Mouse (Mus musculus) midbrain, embryonic 13.5 days (tissue): ENCODE data around the gene Fam98b. TPM values are rescaled to one million over a fixed set of nuclear protein-coding genes. Genes with fewer than 3 reads are reported as not detected.

ENCODE experiments used
- ATAC-seq: fragments of 200-750 bp; cut with Nextera tagmentation; 2 replicates; pipeline ENCODE4 v1.8.0; 2017; ENCODE audit warnings: mild to moderate bottlenecking, moderate TSS enrichment, moderate library complexity
- H3K27ac ChIP-seq: fragments of 300-500 bp; sonication (generic); 2 replicates; pipeline ENCODE4 v1.5.1; 2015; ENCODE audit warnings: inconsistent platforms, mild to moderate bottlenecking, moderate library complexity
- H3K27me3 ChIP-seq: fragments of 300-500 bp; sonication (generic); 2 replicates; pipeline ENCODE4 v1.6.1; 2015; ENCODE audit warnings: mild to moderate bottlenecking, inconsistent platforms
- H3K36me3 ChIP-seq: fragments of 300-500 bp; sonication (generic); 2 replicates; pipeline ENCODE4 v1.6.1; 2015; ENCODE audit warnings: mild to moderate bottlenecking, inconsistent platforms
- H3K4me1 ChIP-seq: fragments of 300-500 bp; sonication (generic); replicated peaks from 2 replicates; pipeline ENCODE4 v1.6.1; 2015; ENCODE audit warnings: inconsistent platforms
- H3K4me2 ChIP-seq: fragments of 300-500 bp; sonication (generic); replicated peaks from 2 replicates; pipeline ENCODE4 v1.6.1; 2015; ENCODE audit warnings: moderate library complexity, mild to moderate bottlenecking, inconsistent platforms
- H3K4me3 ChIP-seq: fragments of 300-500 bp; sonication (generic); replicated peaks from 2 replicates; pipeline ENCODE4 v1.5.1; 2015; ENCODE audit warnings: mild to moderate bottlenecking, inconsistent platforms
- H3K9ac ChIP-seq: fragments of 300-500 bp; sonication (generic); replicated peaks from 2 replicates; pipeline ENCODE4 v1.6.1; 2015; ENCODE audit warnings: mild to moderate bottlenecking, inconsistent platforms
- H3K9me3 ChIP-seq: fragments of 300-500 bp; sonication (generic); 2 replicates; pipeline ENCODE4 v1.6.1; 2016; ENCODE audit warnings: mild to moderate bottlenecking, inconsistent platforms
- WGBS: fragments of 180-500 bp; shearing (Covaris S2); methylation state at CpG from one replicate; pipeline ENCODE4 v1.1.7; 2015; 5-methylcytosine and 5-hydroxymethylcytosine counted together
- polyA plus RNA-seq: library from polyadenylated mRNA; unstranded; fragments of >200 nt; fragmentation: Nextera tagmentation; extraction: Ambion mirVana; gene quantifications from 2 replicates; pipeline ENCODE4 v1.2.1, GENCODE M21; 2015

Fam98b gene
- polyA plus RNA-seq = 21.3 and 21.6 TPM in 2 replicates

- WGBS = 0% methylated on average over 30 of the region's 33 CpGs
- peak within 1 kb of the TSS; percentile 92 for H3K4me3 ChIP-seq
- no peaks in the 10 kb centered on the region for H3K9me3 ChIP-seq
- peak within 1 kb of the TSS; percentile 90 for H3K9ac ChIP-seq
- peak within 1 kb of the TSS; percentile 93 for H3K27ac ChIP-seq
- ATAC-seq = peak; percentile 97
- H3K4me1 ChIP-seq = peaks cover 22% of the 10 kb centered on the region
- H3K36me3 ChIP-seq = no peaks in the 10 kb centered on the region
- peak within 1 kb of the TSS; percentile 83 for H3K4me2 ChIP-seq
- no peaks in the 10 kb centered on the region for H3K27me3 ChIP-seq
Observed at GRCm38 (mm10) chr2:117249255-117250000, at the start of gene Fam98b. Gene Fam98b (plus strand): TSS chr2:117249739.

DNA sequence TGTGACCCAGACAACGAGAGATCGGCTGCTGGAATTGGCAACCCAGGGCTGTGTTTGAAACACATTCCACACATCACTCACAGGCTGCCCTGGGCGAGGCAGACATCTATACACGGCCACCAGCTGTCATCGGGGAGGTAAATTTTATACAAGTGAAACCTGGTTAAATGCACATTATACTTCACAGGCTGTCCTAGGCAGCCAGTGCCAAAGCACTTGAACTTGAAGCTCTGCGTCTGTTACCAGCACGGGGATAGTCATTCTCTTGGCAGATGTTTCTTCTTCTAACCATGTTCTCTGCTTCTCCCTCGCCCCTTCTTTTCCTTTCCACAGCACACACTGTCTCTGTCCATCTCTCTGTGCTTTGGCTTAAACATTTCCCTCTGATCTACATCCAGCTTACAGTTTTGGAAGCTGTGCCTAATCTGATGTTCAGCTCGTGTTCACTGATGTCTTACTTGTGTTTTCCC is 48.6 kb upstream of the Fam98b start:
- ATAC-seq = peak; percentile 66; the same call in 1 of the 2 replicates
- Histone ChIP-seq H3K4me1 (peaks cover 19% of the 10 kb centered on the region), H3K9ac (no peak overlapping the region)

GRCm38 (mm10) chr2:117203350-117203749 is 46.2 kb upstream of the Fam98b start:
- H3K36me3 ChIP-seq = no peaks in the 10 kb centered on the region
- H3K9me3 ChIP-seq = no peaks in the 10 kb centered on the region
- no peak overlapping the region for H3K4me2 ChIP-seq
- no peak overlapping the region for H3K9ac ChIP-seq
- H3K27me3 ChIP-seq = no peaks in the 10 kb centered on the region
- no peak overlapping the region for H3K4me3 ChIP-seq
- 81% methylated on average over 5 of the region's 5 CpGs for WGBS
- no peak overlapping the region for H3K27ac ChIP-seq
- peaks cover 19% of the 10 kb centered on the region for H3K4me1 ChIP-seq
- no peak for ATAC-seq

More for the DNA sequence above, 48.6 kb upstream of the Fam98b start:
- no peak overlapping the region for H3K27ac ChIP-seq
- 30% methylated on average over 9 of the region's 9 CpGs for WGBS
- H3K4me2 ChIP-seq = no peak overlapping the region
- H3K36me3 ChIP-seq = no peaks in the 10 kb centered on the region
- H3K27me3 ChIP-seq = no peaks in the 10 kb centered on the region
- no peaks in the 10 kb centered on the region for H3K9me3 ChIP-seq
- no peak overlapping the region for H3K4me3 ChIP-seq

- Histone ChIP-seq H3K4me2 (no peak overlapping the region), H3K9ac (no peak overlapping the region), H3K9me3 (no peaks in the 10 kb centered on the region), H3K27me3 (no peaks in the 10 kb centered on the region), H3K27ac (no peak overlapping the region), H3K4me3 (no peak overlapping the region), H3K4me1 (peaks cover 19% of the 10 kb centered on the region), H3K36me3 (no peaks in the 10 kb centered on the region)
- ATAC-seq = no peak
- whole genome bisulfite sequencing = 68% methylated on average over 3 of the region's 3 CpGs
Observed at GRCm38 (mm10) chr2:117204534-117204933, 45.0 kb upstream of the Fam98b start.

- no peaks in the 10 kb centered on the region for H3K36me3 ChIP-seq
- peaks cover 17% of the 10 kb centered on the region for H3K4me1 ChIP-seq
- no peaks in the 10 kb centered on the region for H3K9me3 ChIP-seq
- H3K4me3 ChIP-seq = no peak overlapping the region
- H3K27ac ChIP-seq = no peak overlapping the region
- no peak for ATAC-seq
- WGBS = 81% methylated on average over 6 of the region's 6 CpGs
- H3K27me3 ChIP-seq = no peaks in the 10 kb centered on the region
- H3K4me2 ChIP-seq = no peak overlapping the region
- no peak overlapping the region for H3K9ac ChIP-seq
Observed at GRCm38 (mm10) chr2:117205066-117205465, 44.5 kb upstream of the Fam98b start.

DNA sequence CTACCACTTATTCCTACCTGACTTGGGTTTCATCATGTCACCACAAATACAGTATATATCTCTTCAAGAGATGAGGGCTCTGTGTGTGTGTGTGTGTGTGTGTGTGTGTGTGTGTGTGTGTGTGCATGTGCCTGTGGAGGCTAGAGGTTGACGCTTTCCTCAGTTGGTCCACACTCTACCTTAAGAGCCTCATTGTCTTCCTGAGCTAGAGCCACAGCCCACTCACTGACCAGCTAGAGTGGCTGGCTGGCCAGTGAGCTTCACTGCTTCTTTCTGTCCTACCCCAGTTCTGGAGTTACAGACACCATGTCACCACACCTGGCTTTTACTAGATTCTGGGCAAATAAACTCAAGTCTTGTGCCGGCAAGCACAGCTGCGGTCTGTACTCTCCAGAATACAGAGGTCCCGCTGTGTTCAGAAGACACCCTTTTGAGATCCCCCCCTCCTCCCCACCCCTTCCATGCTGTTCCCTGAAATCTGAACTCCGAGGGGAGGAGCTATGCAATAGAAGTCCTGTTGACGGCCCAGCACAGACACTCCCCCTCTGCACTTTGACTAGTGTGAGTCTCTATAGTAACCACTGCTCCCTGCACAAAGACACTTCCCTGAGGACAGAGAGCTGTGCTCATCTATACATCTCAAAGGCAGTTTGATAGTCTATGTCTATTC is 39.0 kb upstream of the Fam98b start:
- 0 out of 2 replicates have a peak overlapping the region, but pooled peaks have one; percentile 36 for H3K9ac ChIP-seq

GRCm38 (mm10) chr2:117216152-117216551 is 33.4 kb upstream of the Fam98b start:
- no peak overlapping the region for H3K27ac ChIP-seq
- WGBS = 66% methylated on average over 2 of the region's 2 CpGs
- H3K9me3 ChIP-seq = no peaks in the 10 kb centered on the region
- no peaks in the 10 kb centered on the region; the same call in 1 of the 2 replicates for H3K27me3 ChIP-seq
- H3K36me3 ChIP-seq = no peaks in the 10 kb centered on the region
- no peak overlapping the region for H3K9ac ChIP-seq
- no peak overlapping the region for H3K4me3 ChIP-seq
- no peak for ATAC-seq
- no peak overlapping the region for H3K4me2 ChIP-seq
- peaks cover 10% of the 10 kb centered on the region; the same call in 1 of the 2 replicates for H3K4me1 ChIP-seq

More for the DNA sequence above, 39.0 kb upstream of the Fam98b start:
- peaks cover 12% of the 10 kb centered on the region for H3K4me1 ChIP-seq
- no peaks in the 10 kb centered on the region for H3K36me3 ChIP-seq
- peak overlapping the region; percentile 34 for H3K4me2 ChIP-seq
- no peaks in the 10 kb centered on the region for H3K27me3 ChIP-seq
- peak; percentile 98 for ATAC-seq
- no peak overlapping the region for H3K27ac ChIP-seq
- 3% methylated on average over 6 of the region's 6 CpGs for WGBS
- H3K4me3 ChIP-seq = no peak overlapping the region
- H3K9me3 ChIP-seq = no peaks in the 10 kb centered on the region

- Histone ChIP-seq H3K4me3 (no peak overlapping the region), H3K36me3 (no peaks in the 10 kb centered on the region), H3K27ac (no peak overlapping the region), H3K27me3 (no peaks in the 10 kb centered on the region; the same call in 1 of the 2 replicates), H3K4me2 (peak overlapping the region; percentile 20), H3K9me3 (no peaks in the 10 kb centered on the region), H3K4me1 (peaks cover 8% of the 10 kb centered on the region; the same call in 1 of the 2 replicates), H3K9ac (no peak overlapping the region)
- 6% methylated on average over 15 of the region's 15 CpGs for WGBS
- ATAC-seq = peak; percentile 69; the same call in 1 of the 2 replicates
Observed at GRCm38 (mm10) chr2:117217695-117218216, 31.8 kb upstream of the Fam98b start.

GRCm38 (mm10) chr2:117219536-117219935 is 30.0 kb upstream of the Fam98b start:
- WGBS = 98% methylated on average over 4 of the region's 4 CpGs
- no peak for ATAC-seq
- Histone ChIP-seq H3K4me3 (no peak overlapping the region), H3K4me1 (peaks cover 8% of the 10 kb centered on the region; the same call in 1 of the 2 replicates), H3K4me2 (no peak overlapping the region), H3K9me3 (no peaks in the 10 kb centered on the region), H3K9ac (no peak overlapping the region), H3K36me3 (no peaks in the 10 kb centered on the region), H3K27me3 (no peaks in the 10 kb centered on the region; the same call in 1 of the 2 replicates), H3K27ac (no peak overlapping the region)

DNA sequence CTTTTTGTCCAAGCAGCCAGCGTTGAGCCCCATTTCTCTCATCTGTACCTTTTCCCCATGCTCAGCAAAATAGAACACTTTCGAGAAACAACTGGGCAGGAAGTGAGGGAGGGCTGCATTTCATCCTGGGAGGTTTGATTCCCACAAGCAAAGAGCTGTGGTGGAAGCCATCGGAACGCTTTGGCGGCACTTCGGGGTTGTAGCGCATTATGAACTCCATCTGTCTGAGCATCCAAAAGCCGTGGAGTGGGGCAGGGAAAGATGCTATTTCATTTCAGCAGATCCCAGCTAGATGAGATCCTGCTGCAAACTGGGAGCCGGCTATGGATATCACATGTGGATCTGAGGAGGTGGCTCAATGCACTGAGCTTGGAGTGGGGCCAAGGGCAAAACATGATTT is 26.9 kb upstream of the Fam98b start:
- no peak overlapping the region for H3K27ac ChIP-seq
- ATAC-seq = no peak
- no peaks in the 10 kb centered on the region for H3K27me3 ChIP-seq
- H3K36me3 ChIP-seq = no peaks in the 10 kb centered on the region
- H3K4me2 ChIP-seq = no peak overlapping the region
- H3K4me1 ChIP-seq = peaks cover 6% of the 10 kb centered on the region; the same call in 1 of the 2 replicates
- H3K9ac ChIP-seq = no peak overlapping the region
- WGBS = 87% methylated on average over 9 of the region's 9 CpGs
- no peaks in the 10 kb centered on the region for H3K9me3 ChIP-seq
- no peak overlapping the region for H3K4me3 ChIP-seq

- H3K4me3 ChIP-seq = no peak overlapping the region
- ATAC-seq = peak; percentile 81
- H3K27me3 ChIP-seq = peaks cover 11% of the 10 kb centered on the region
- no peaks in the 10 kb centered on the region for H3K9me3 ChIP-seq
- no peak overlapping the region for H3K9ac ChIP-seq
- no peaks in the 10 kb centered on the region for H3K36me3 ChIP-seq
- H3K4me1 ChIP-seq = peaks cover 13% of the 10 kb centered on the region
- 0 out of 2 replicates have a peak overlapping the region, but pooled peaks have one; percentile 14 for H3K27ac ChIP-seq
- H3K4me2 ChIP-seq = no peak overlapping the region
- 23% methylated on average over 11 of the region's 11 CpGs for WGBS
Observed at GRCm38 (mm10) chr2:117228601-117229125, 20.9 kb upstream of the Fam98b start.
